In the genomic region with DNA sequence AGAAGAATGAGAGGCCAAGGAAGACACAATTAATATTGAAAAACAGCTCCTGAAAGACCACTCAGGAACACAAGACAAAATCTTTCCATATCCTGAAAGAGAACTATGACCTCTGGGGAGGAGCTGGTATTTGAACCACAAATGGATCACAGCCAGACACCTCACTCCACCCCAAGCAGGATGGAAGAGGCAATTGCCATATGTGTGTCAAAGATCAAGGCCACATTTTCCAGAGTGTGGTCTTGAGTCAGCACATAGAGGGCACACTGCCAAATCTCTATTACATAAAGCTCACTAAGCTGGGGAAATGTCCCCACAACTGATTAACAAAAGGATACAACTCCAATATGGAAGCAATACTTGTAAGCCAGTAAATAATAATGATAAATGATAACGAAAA, we compare ENCODE assay signal across 14 mouse cellular contexts. TPM values are rescaled to one million over a fixed set of nuclear protein-coding genes. Genes with fewer than 3 reads are reported as not detected.
DNase-seq lines count a peak whose midpoint lies in the region; ATAC-seq and TF ChIP-seq lines count a peak whose summit lies in the region.
"Had no signal": no experiment of that assay in that cellular context is flagged by ENCODE, and none has a peak within 500 bp of the region (broad histone marks: within the 10 kb centered on the region; RNA-seq: fewer than 3 reads in every experiment).

No protein-coding gene starts in this region.

- no peaks in the 10 kb centered on the region for H3K36me3 ChIP-seq in heart, adult 2 months (ENCODE audit: control insufficient read depth, insufficient read depth, low read length)
- no peaks in the 10 kb centered on the region for H3K36me3 ChIP-seq in lung, embryonic 16.5 days (ENCODE audit: control insufficient read depth, insufficient read depth, low read length)
- no peaks in the 10 kb centered on the region for H3K36me3 ChIP-seq in intestine, embryonic 14.5 days (ENCODE audit: control insufficient read depth, insufficient read depth, low read length)
- H3K36me3 ChIP-seq in stomach, postnatal 0 days (ENCODE audit: control insufficient read depth, insufficient read depth, low read length): no peaks in the 10 kb centered on the region
- H3K36me3 ChIP-seq: heart, embryonic 10.5 days; neural tube, embryonic 15.5 days had no signal

- H3K9ac ChIP-seq in heart, adult 2 months (ENCODE audit: low read depth, low read length): no peak overlapping the region
- H3K9ac ChIP-seq in lung, embryonic 16.5 days (ENCODE audit: low read length): no peak overlapping the region
- no peak overlapping the region for H3K9ac ChIP-seq in intestine, embryonic 14.5 days (ENCODE audit: low read length)
- H3K9ac ChIP-seq in stomach, postnatal 0 days (ENCODE audit: low read length): no peak overlapping the region
- H3K9ac ChIP-seq: hindbrain, embryonic 14.5 days; neural tube, embryonic 15.5 days had no signal

- TF ChIP-seq CTCF in heart, adult 2 months (IDR thresholded peaks at IDR 0.05): no peak
- TF ChIP-seq CTCF in lung, adult 2 months (IDR thresholded peaks at IDR 0.05; ENCODE audit: insufficient read depth, low read length): no peak
- no peak for TF ChIP-seq CTCF in stomach, postnatal 0 days (IDR thresholded peaks at IDR 0.05; ENCODE audit: low read depth)
- no peak for TF ChIP-seq CTCF in layer of hippocampus, adult 2 months (conservative IDR thresholded peaks at IDR 0.05)

- no peaks in the 10 kb centered on the region for H3K27me3 ChIP-seq in heart, adult 2 months (ENCODE audit: control insufficient read depth, insufficient read depth, low read length)
- H3K27me3 ChIP-seq in lung, embryonic 16.5 days (ENCODE audit: control insufficient read depth, insufficient read depth, low read depth, low read length): no peaks in the 10 kb centered on the region
- no peaks in the 10 kb centered on the region for H3K27me3 ChIP-seq in intestine, embryonic 14.5 days (replicated peaks; ENCODE audit: control insufficient read depth, insufficient read depth, low read length)
- no peaks in the 10 kb centered on the region for H3K27me3 ChIP-seq in stomach, postnatal 0 days (ENCODE audit: control insufficient read depth, insufficient read depth, low read length)
- H3K27me3 ChIP-seq: neural tube, embryonic 15.5 days had no signal

- no peaks in the 10 kb centered on the region for H3K9me3 ChIP-seq in lung, embryonic 16.5 days (ENCODE audit: control insufficient read depth, low read length)
- no peaks in the 10 kb centered on the region for H3K9me3 ChIP-seq in intestine, embryonic 14.5 days (ENCODE audit: control insufficient read depth, low read length)
- H3K9me3 ChIP-seq in stomach, postnatal 0 days (ENCODE audit: control insufficient read depth, low read length): no peaks in the 10 kb centered on the region
- H3K9me3 ChIP-seq: heart, embryonic 10.5 days; neural tube, embryonic 15.5 days had no signal

- DNase-seq in heart, adult 11 months: peak; percentile 61
- no peak for DNase-seq in heart, adult 2 months
- no peak for DNase-seq in lung, adult 2 months
- peak; percentile 16 for DNase-seq in intestine, embryonic 14.5 days (ENCODE audit: low spot score)
- no peak for DNase-seq in stomach, postnatal 0 days (ENCODE audit: low spot score)
- no peak for DNase-seq in layer of hippocampus, adult 2 months (ENCODE audit: low spot score in 2 of 2)
- DNase-seq in testis, postnatal 14 days (ENCODE audit: low spot score): no peak
- DNase-seq: lung, adult 18-20 months; right cerebral cortex, postnatal 4 days had no signal

- intact Hi-C loops in heart, adult 2 months (cut with DNase I): loop anchor here (10.0 kb wide), 1 partner anchor 340 kb away; a partner anchor contains a TSS

- no peak for TF ChIP-seq EP300 in heart, adult 2 months (IDR thresholded peaks at IDR 0.05; ENCODE audit: insufficient read depth, low read depth, low read length)
- no peak for TF ChIP-seq EP300 in stomach, postnatal 0 days (optimal IDR thresholded peaks at IDR 0.05)

- H3K4me1 ChIP-seq in heart, adult 2 months (ENCODE audit: control insufficient read depth, insufficient read depth, low read length): peaks cover 1% of the 10 kb centered on the region; the same call in 1 of the 2 replicates
- H3K4me1 ChIP-seq in lung, embryonic 16.5 days (replicated peaks; ENCODE audit: control insufficient read depth, insufficient read depth, low read length): no peaks in the 10 kb centered on the region; the same call in 1 of the 2 replicates
- H3K4me1 ChIP-seq in lung, adult 2 months (ENCODE audit: control insufficient read depth, insufficient read depth, low read length): no peaks in the 10 kb centered on the region
- no peaks in the 10 kb centered on the region for H3K4me1 ChIP-seq in intestine, embryonic 14.5 days (replicated peaks; ENCODE audit: control insufficient read depth, insufficient read depth, low read length)
- no peaks in the 10 kb centered on the region; the same call in 1 of the 2 replicates for H3K4me1 ChIP-seq in stomach, postnatal 0 days (replicated peaks; ENCODE audit: control insufficient read depth, insufficient read depth)
- H3K4me1 ChIP-seq: heart, embryonic 10.5 days; neural tube, embryonic 15.5 days had no signal

- WGBS in heart, adult 2 months: 73% methylated on average over 1 of the region's 1 CpGs
- 82% methylated on average over 1 of the region's 1 CpGs for whole genome bisulfite sequencing in lung, embryonic 16.5 days
- 78% methylated on average over 1 of the region's 1 CpGs for WGBS in lung, adult 2 months
- 86% methylated on average over 1 of the region's 1 CpGs for WGBS in intestine, embryonic 14.5 days
- WGBS in stomach, postnatal 0 days: 82% methylated on average over 1 of the region's 1 CpGs

- no peaks in the 10 kb centered on the region for H3K79me2 ChIP-seq in heart, adult 2 months (replicated peaks; ENCODE audit: control insufficient read depth, insufficient read depth, low read length)

- no peak overlapping the region for H3K27ac ChIP-seq in heart, adult 2 months
- H3K27ac ChIP-seq in lung, embryonic 16.5 days (ENCODE audit: low read length): no peak overlapping the region
- H3K27ac ChIP-seq in intestine, embryonic 14.5 days (ENCODE audit: low read depth): no peak overlapping the region
- H3K27ac ChIP-seq in stomach, postnatal 0 days (replicated peaks): no peak overlapping the region
- H3K27ac ChIP-seq in layer of hippocampus, adult 2 months: no peak overlapping the region
- H3K27ac ChIP-seq: heart, embryonic 10.5 days; hindbrain, embryonic 14.5 days; neural tube, embryonic 15.5 days had no signal

- peak; percentile 74; the same call in 1 of the 2 replicates for ATAC-seq in lung, embryonic 16.5 days (ENCODE audit: low read depth)
- no peak for ATAC-seq in intestine, embryonic 14.5 days (replicated peaks; ENCODE audit: low FRiP score, low TSS enrichment, low read depth)
- ATAC-seq in stomach, postnatal 0 days (ENCODE audit: low FRiP score, low TSS enrichment): peak; percentile 62
- ATAC-seq: midbrain, embryonic 16.5 days had no signal

- no peak overlapping the region for H3K4me2 ChIP-seq in lung, embryonic 16.5 days (ENCODE audit: low read depth, low read length)
- H3K4me2 ChIP-seq in intestine, embryonic 14.5 days (ENCODE audit: low read length): no peak overlapping the region
- H3K4me2 ChIP-seq in stomach, postnatal 0 days (replicated peaks; ENCODE audit: low read depth): no peak overlapping the region
- H3K4me2 ChIP-seq: hindbrain, embryonic 14.5 days; neural tube, embryonic 15.5 days had no signal

- H3K4me3 ChIP-seq in heart, adult 2 months: no peak overlapping the region
- no peak overlapping the region for H3K4me3 ChIP-seq in lung, embryonic 16.5 days (ENCODE audit: low read length)
- no peak overlapping the region for H3K4me3 ChIP-seq in lung, adult 2 months (replicated peaks; ENCODE audit: extremely low read depth, low read depth, low read length)
- H3K4me3 ChIP-seq in intestine, embryonic 14.5 days (ENCODE audit: low read depth, low read length): no peak overlapping the region
- H3K4me3 ChIP-seq in stomach, postnatal 0 days (ENCODE audit: low read depth, low read length): no peak overlapping the region
- no peak overlapping the region for H3K4me3 ChIP-seq in layer of hippocampus, adult 2 months
- H3K4me3 ChIP-seq: heart, embryonic 10.5 days; neural tube, embryonic 15.5 days had no signal

- TF ChIP-seq POLR2A in heart, adult 2 months (IDR thresholded peaks at IDR 0.05; ENCODE audit: insufficient read depth, low read depth, low read length): no peak
- no peak for TF ChIP-seq POLR2A in lung, adult 2 months (IDR thresholded peaks at IDR 0.05; ENCODE audit: borderline replicate concordance, extremely low read depth, low read depth, low read length)

RNA-seq across cellular contexts. Expression of a gene that starts 59.5 kb away (rescaled TPM):
- 10 to 100 TPM; 73.6 to 78.9 TPM for total RNA-seq in heart, adult 2 months (2021)
- polyA plus RNA-seq in heart, adult 2 months (2012; rRNA removed): 19.5 and 29.3 TPM in 2 replicates
- polyA plus RNA-seq in lung, embryonic 16.5 days (2015; fragmentation: Nextera tagmentation; extraction: Ambion mirVana): 84.8 and 87.2 TPM in 2 replicates
- polyA plus RNA-seq in lung, adult 2 months (2012; rRNA removed): 8.3 and 18.2 TPM in 2 replicates
- 56.8 and 61.7 TPM in 2 replicates for polyA plus RNA-seq in intestine, embryonic 14.5 days (2014; fragmentation: Nextera tagmentation; extraction: Ambion mirVana)
- polyA plus RNA-seq in stomach, postnatal 0 days (2015; fragmentation: Nextera tagmentation; extraction: Ambion mirVana): 115 and 118 TPM in 2 replicates
- 10 to 100 TPM; 55.7 to 55.8 TPM for total RNA-seq in layer of hippocampus, adult 2 months (2021)

Comparison
In these comparisons a context has a peak if more than half of its experiments do, and no peak if none do; other contexts are left out.
1. DNase-seq: peak in heart, adult 11 months (single experiment) and intestine, embryonic 14.5 days (single experiment); none in heart, adult 2 months (0 of 2), lung, adult 2 months (single experiment), stomach, postnatal 0 days (single experiment), layer of hippocampus, adult 2 months (0 of 2) and testis, postnatal 14 days (single experiment).